Mouse (Mus musculus): Measurements from ENCODE around the gene Itpr1.

Itpr1 gene

GRCm38 (mm10) chr6:108246369-108247085 lies 33.6 kb downstream of the Itpr1 start:
- DNase-seq: no peak

GRCm38 (mm10) chr6:108247211-108247610 lies 34.3 kb downstream of the Itpr1 start:
- no peak for DNase-seq

- DNase-seq: no peak
Measured at GRCm38 (mm10) chr6:108248519-108248918, 35.6 kb downstream of the Itpr1 start.

- peak; percentile 17 for DNase-seq
Measured at GRCm38 (mm10) chr6:108249031-108249917, 36.4 kb downstream of the Itpr1 start.

- no peak for DNase-seq
Measured at GRCm38 (mm10) chr6:108249918-108250225, 37.0 kb downstream of the Itpr1 start.

GRCm38 (mm10) chr6:108250416-108250815 lies 37.5 kb downstream of the Itpr1 start:
- DNase-seq: peak; percentile 12

- DNase-seq: no peak
Measured at GRCm38 (mm10) chr6:108252565-108253360, 39.9 kb downstream of the Itpr1 start.

GRCm38 (mm10) chr6:108254132-108255064 lies 41.5 kb downstream of the Itpr1 start:
- DNase-seq: no peak

GRCm38 (mm10) chr6:108255880-108256279 lies 43.0 kb downstream of the Itpr1 start:
- DNase-seq: no peak

GRCm38 (mm10) chr6:108257225-108257624 lies 44.3 kb downstream of the Itpr1 start:
- DNase-seq: no peak

- DNase-seq: no peak
Measured at GRCm38 (mm10) chr6:108258631-108259030, 45.7 kb downstream of the Itpr1 start.

- DNase-seq: no peak
Measured at GRCm38 (mm10) chr6:108259671-108260070, 46.8 kb downstream of the Itpr1 start.

GRCm38 (mm10) chr6:108261506-108261905 lies 48.6 kb downstream of the Itpr1 start:
- DNase-seq: no peak

- DNase-seq: no peak
Measured at GRCm38 (mm10) chr6:108264164-108264563, 51.3 kb downstream of the Itpr1 start.

GRCm38 (mm10) chr6:108273451-108273850 lies 60.6 kb downstream of the Itpr1 start:
- DNase-seq: no peak

- peak; percentile 24 for DNase-seq
Measured at GRCm38 (mm10) chr6:108274364-108275084, 61.6 kb downstream of the Itpr1 start.

- DNase-seq: no peak
Measured at GRCm38 (mm10) chr6:108276880-108277507, 64.1 kb downstream of the Itpr1 start.

GRCm38 (mm10) chr6:108277622-108278396 lies 64.9 kb downstream of the Itpr1 start:
- DNase-seq: no peak

- no peak for DNase-seq
Measured at GRCm38 (mm10) chr6:108278826-108279630, 66.1 kb downstream of the Itpr1 start.
